Mouse (Mus musculus): ENCODE measurements around the gene Eps8.

DNA sequence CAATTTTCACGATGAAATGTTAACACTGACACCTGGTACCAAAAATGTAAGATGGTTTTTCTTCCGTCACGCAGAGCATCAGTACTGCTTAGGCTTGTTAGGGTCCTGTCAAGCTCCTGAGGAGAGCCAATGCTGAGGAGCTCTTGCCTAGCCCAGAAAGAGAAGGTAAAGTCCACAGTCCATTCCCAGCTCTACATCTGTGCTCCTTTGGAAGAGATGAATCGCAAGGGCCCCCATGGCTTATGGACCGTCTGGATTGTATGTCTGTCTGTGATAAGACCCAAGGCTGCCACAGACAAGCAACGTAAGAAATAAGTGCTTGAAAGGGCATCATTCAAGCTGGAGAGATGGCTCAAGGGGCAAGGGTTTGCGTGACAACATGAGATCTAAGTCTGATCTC is 48.1 kb downstream of the Eps8 start:
- TF ChIP-seq CTCF (IDR thresholded peaks at IDR 0.05; ENCODE audit: extremely low read depth, insufficient read depth, insufficient read length, insufficient replicate concordance) (no peak), POLR2A (IDR thresholded peaks at IDR 0.05; ENCODE audit: low read depth, low read length) (no peak)
